Mouse (Mus musculus) heart, embryonic 15.5 days (tissue): ENCODE measurements around the gene Nos1ap. TPM values are rescaled to one million over a fixed set of nuclear protein-coding genes. Genes with fewer than 3 reads are reported as not detected.

Experiments
- ATAC-seq: fragments of 200-750 bp; cut with Nextera tagmentation; replicated peaks from 2 replicates; pipeline ENCODE4 v1.8.0; 2017; ENCODE audit warnings: low read depth, moderate TSS enrichment; ENCODE audit not compliant: insufficient number of reproducible peaks, insufficient read depth, low FRiP score
- H3K27ac ChIP-seq: fragments of 300-500 bp; sonication (generic); 2 replicates; pipeline ENCODE4 v1.5.1; 2015; ENCODE audit warnings: mild to moderate bottlenecking, inconsistent platforms
- H3K27me3 ChIP-seq: fragments of 300-500 bp; sonication (generic); 2 replicates; pipeline ENCODE4 v1.6.1; 2015; ENCODE audit warnings: inconsistent platforms
- H3K36me3 ChIP-seq: fragments of 300-500 bp; sonication (generic); 2 replicates; pipeline ENCODE4 v1.6.1; 2015; ENCODE audit warnings: mild to moderate bottlenecking, inconsistent platforms
- H3K4me1 ChIP-seq: fragments of 300-500 bp; sonication (generic); replicated peaks from 2 replicates; pipeline ENCODE4 v1.6.1; 2015; ENCODE audit warnings: inconsistent platforms
- H3K4me2 ChIP-seq: fragments of 300-500 bp; sonication (generic); 2 replicates; pipeline ENCODE4 v1.6.1; 2015; ENCODE audit warnings: inconsistent platforms, mild to moderate bottlenecking, moderate library complexity
- H3K4me3 ChIP-seq: fragments of 300-500 bp; sonication (generic); 2 replicates; pipeline ENCODE4 v1.5.1; 2015; ENCODE audit warnings: mild to moderate bottlenecking, inconsistent platforms
- H3K9ac ChIP-seq: fragments of 300-500 bp; sonication (generic); 2 replicates; pipeline ENCODE4 v1.6.1; 2015; ENCODE audit warnings: mild to moderate bottlenecking, inconsistent platforms
- H3K9me3 ChIP-seq: fragments of 300-500 bp; sonication (generic); replicated peaks from 2 replicates; pipeline ENCODE4 v1.6.1; 2016; ENCODE audit warnings: inconsistent platforms
- WGBS: fragments of 180-500 bp; shearing (Covaris S2); methylation state at CpG from one replicate; pipeline ENCODE4 v1.1.7; 2015; ENCODE audit warnings: mixed read lengths; 5-methylcytosine and 5-hydroxymethylcytosine counted together
- polyA plus RNA-seq: library from polyadenylated mRNA; unstranded; fragments of >200 nt; fragmentation: Nextera tagmentation; extraction: Ambion mirVana; gene quantifications from 2 replicates; pipeline ENCODE4 v1.2.1, GENCODE M21; 2015

Nos1ap gene
- polyA plus RNA-seq, result 13.7 and 16.4 TPM in 2 replicates

DNA sequence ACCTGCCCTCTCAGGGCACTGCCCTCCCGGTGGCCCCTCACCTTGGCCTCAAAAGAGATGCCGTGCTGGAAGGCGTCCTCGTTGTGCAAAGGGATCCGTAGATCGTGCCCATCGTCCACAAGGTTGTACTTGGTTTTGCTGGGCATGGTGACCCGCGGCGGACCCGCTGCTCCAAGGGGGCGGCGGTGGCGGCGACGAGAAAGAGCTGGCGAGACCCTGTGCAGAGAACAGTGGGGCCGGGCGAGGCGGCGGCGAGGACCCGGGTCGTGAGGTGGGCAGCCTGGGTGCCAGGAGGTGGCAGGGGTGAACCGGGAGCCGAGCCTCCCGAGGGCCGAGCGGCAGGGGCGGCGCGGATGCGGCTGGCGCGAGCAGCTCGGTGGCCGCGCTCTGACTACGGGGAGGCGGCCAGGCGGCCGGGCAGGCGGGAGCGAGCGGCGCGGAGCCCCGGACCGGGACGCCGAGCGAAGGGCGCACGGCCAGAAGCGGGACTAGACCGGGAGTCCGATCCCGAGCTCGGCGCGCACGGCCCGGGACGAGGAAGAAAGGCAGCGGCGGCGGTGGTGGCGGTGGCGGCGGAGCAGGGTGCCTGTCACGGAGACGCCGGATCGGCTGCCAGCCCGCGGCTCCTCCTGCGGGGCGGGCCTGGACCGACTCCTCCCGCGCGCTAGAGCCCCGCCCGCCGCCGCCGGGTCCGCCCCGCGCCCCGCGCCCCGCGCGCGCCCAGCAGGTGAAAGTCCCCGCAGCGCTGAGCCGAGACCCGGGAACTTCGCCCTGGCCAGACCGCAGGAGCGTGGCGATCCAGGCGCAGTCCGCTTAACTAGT lies at the start of gene Nos1ap:
Nos1ap (minus strand) TSS at position 643 of the 822 bp plus-strand sequence.
- peak within 1 kb of the TSS; percentile 83 for H3K27ac ChIP-seq
- ATAC-seq, result peak; percentile 89

DNA sequence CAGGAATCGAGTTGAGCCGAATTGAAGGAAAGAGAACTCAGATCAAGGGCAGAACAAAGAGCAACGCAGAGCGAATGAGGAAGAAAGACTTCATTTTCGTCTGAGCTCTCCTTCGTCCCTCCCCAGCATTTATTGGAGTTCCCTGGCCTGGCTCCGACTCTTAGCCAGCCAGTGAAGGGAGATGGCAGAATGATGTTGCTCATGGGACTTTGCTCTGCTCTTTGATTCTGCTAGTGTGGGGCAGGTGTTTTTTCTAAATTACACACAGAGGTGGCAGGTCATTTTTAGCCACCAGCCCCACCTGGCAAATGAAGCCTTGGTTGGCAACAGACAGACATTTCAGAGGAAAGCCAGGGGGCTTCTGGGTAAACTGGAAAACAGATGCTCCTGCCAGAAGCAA lies 49.3 kb upstream of the Nos1ap start:
- no peak overlapping the region for H3K4me3 ChIP-seq
- peaks cover 5% of the 10 kb centered on the region; the same call in 1 of the 2 replicates for H3K4me1 ChIP-seq
- H3K9me3 ChIP-seq, result no peaks in the 10 kb centered on the region
- no peak overlapping the region for H3K4me2 ChIP-seq
- no peaks in the 10 kb centered on the region for H3K27me3 ChIP-seq
- no peak overlapping the region for H3K27ac ChIP-seq
- no peak for ATAC-seq
- H3K36me3 ChIP-seq, result no peaks in the 10 kb centered on the region
- WGBS, result 80% methylated on average over 7 of the region's 7 CpGs
- H3K9ac ChIP-seq, result no peak overlapping the region

More for the DNA sequence above, at the start of gene Nos1ap:
- H3K36me3 ChIP-seq, result no peaks in the 10 kb centered on the region
- peak within 1 kb of the TSS; percentile 88 for H3K4me3 ChIP-seq
- peak within 1 kb of the TSS; percentile 92 for H3K9ac ChIP-seq
- WGBS, result under 1% methylated on average over 83 of the region's 106 CpGs
- no peaks in the 10 kb centered on the region for H3K27me3 ChIP-seq
- peak within 1 kb of the TSS; percentile 94 for H3K4me2 ChIP-seq
- H3K9me3 ChIP-seq, result no peaks in the 10 kb centered on the region
- peaks cover 13% of the 10 kb centered on the region for H3K4me1 ChIP-seq

DNA sequence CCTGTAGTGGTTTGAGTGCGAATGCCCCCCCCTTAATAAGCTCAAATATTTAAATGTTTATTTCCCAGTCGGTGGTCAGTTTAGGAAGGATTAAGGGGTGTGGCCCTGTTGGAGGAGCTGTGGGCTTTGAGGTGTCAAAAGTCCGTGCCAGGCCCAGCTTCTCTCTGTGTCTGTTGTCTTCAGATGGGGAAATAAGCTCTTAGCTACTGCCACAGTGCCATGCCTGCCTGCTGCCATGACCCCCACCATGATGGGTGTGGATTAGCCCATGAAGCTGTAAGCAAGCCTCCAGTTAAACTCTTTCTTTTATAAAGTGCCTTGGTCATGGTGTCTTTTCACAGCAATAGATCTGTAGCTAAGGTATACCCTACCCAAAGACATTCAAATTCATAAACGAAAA lies 43.2 kb upstream of the Nos1ap start:
- H3K9me3 ChIP-seq, result no peaks in the 10 kb centered on the region
- no peak for ATAC-seq

GRCm38 (mm10) chr1:170632385-170632784 lies 42.7 kb upstream of the Nos1ap start:
- Histone ChIP-seq H3K4me1 (no peaks in the 10 kb centered on the region), H3K9ac (no peak overlapping the region), H3K4me3 (no peak overlapping the region), H3K27me3 (no peaks in the 10 kb centered on the region), H3K27ac (no peak overlapping the region), H3K4me2 (no peak overlapping the region), H3K9me3 (no peaks in the 10 kb centered on the region), H3K36me3 (no peaks in the 10 kb centered on the region)
- WGBS, result 12% methylated on average over 3 of the region's 3 CpGs
- ATAC-seq, result 0 out of 2 replicates have a peak, but pooled peaks have one; percentile 27

More for the DNA sequence above, 43.2 kb upstream of the Nos1ap start:
- H3K4me2 ChIP-seq, result no peak overlapping the region
- 67% methylated on average over 4 of the region's 4 CpGs for WGBS
- no peaks in the 10 kb centered on the region for H3K36me3 ChIP-seq
- no peak overlapping the region for H3K9ac ChIP-seq
- H3K27ac ChIP-seq, result no peak overlapping the region
- H3K27me3 ChIP-seq, result no peaks in the 10 kb centered on the region
- no peak overlapping the region for H3K4me3 ChIP-seq
- H3K4me1 ChIP-seq, result no peaks in the 10 kb centered on the region

DNA sequence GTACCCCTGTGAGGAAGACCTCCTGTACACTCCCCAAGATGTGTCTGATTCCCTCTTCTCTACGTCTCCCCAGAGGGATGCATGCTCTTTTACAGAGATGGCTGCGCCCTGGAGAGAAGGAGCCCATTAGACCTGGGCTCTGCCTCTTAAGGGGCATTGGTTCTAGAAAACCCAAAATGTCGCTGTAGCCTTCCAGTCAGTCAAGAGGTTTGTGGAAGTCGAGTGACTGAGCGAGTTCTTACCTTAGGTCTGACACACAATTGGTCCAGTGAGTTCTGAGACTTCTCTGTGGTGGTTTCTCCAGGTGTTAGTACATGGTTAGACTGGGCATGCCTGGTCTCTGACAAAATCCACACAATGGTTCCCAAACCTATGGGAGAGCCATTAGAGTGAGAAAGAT lies 41.9 kb upstream of the Nos1ap start:
- no peak for ATAC-seq
- 91% methylated on average over 5 of the region's 5 CpGs for WGBS
- Histone ChIP-seq H3K4me1 (no peaks in the 10 kb centered on the region), H3K9ac (no peak overlapping the region), H3K4me3 (no peak overlapping the region), H3K4me2 (no peak overlapping the region), H3K9me3 (no peaks in the 10 kb centered on the region), H3K27ac (no peak overlapping the region), H3K27me3 (no peaks in the 10 kb centered on the region), H3K36me3 (no peaks in the 10 kb centered on the region)

DNA sequence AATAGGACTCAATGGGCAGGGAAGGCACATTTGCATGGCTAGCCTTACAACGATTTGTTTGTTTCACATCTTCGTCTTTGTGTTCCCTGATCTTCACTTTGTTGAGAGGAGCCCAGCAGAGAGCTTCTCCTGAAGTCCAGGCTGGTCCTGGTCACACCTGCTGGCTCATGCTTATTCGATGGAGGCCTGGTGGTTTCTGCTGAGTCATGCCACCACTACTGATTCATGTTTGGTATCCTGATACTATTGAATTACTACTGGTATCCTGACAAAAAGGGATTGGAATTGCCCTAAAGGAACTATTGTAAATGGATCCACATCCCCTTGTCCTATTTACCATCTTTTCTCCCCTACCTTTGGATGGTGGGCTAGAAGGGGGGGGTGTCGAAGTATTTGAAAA lies 40.8 kb upstream of the Nos1ap start:
- H3K4me2 ChIP-seq, result no peak overlapping the region
- no peak overlapping the region for H3K4me3 ChIP-seq
- no peaks in the 10 kb centered on the region for H3K9me3 ChIP-seq
- H3K9ac ChIP-seq, result no peak overlapping the region
- no peaks in the 10 kb centered on the region for H3K27me3 ChIP-seq
- ATAC-seq, result no peak
- no peaks in the 10 kb centered on the region for H3K4me1 ChIP-seq
- 83% methylated on average over 4 of the region's 4 CpGs for WGBS
- no peak overlapping the region for H3K27ac ChIP-seq
- no peaks in the 10 kb centered on the region for H3K36me3 ChIP-seq

DNA sequence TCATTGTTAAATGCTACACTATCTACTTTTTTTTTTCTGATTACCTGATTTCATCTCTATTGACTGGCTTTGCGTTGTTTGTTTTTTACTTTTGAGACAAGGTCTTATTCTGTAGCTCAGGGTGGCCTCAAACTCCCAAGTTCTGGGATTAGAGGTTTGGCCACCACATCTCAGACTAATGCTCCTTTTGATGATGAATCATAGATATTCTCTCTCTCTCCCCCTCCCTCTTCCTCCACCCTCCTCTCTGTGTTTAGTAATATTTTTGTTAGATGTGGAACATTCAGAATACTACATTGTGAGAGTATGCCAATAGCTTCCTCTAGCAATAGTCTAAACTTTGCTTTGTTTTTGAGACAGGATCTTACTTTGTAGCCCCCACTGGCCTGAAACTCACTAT lies 33.8 kb upstream of the Nos1ap start:
- H3K9ac ChIP-seq, result no peak overlapping the region
- no peaks in the 10 kb centered on the region; the same call in 1 of the 2 replicates for H3K9me3 ChIP-seq
- 92% methylated on average over 1 of the region's 1 CpGs for WGBS
- H3K27ac ChIP-seq, result peak overlapping the region; percentile 89
- H3K36me3 ChIP-seq, result no peaks in the 10 kb centered on the region
- no peak overlapping the region for H3K4me2 ChIP-seq
- H3K27me3 ChIP-seq, result no peaks in the 10 kb centered on the region
- ATAC-seq, result no peak
- peaks cover 9% of the 10 kb centered on the region; the same call in 1 of the 2 replicates for H3K4me1 ChIP-seq
- no peak overlapping the region for H3K4me3 ChIP-seq

DNA sequence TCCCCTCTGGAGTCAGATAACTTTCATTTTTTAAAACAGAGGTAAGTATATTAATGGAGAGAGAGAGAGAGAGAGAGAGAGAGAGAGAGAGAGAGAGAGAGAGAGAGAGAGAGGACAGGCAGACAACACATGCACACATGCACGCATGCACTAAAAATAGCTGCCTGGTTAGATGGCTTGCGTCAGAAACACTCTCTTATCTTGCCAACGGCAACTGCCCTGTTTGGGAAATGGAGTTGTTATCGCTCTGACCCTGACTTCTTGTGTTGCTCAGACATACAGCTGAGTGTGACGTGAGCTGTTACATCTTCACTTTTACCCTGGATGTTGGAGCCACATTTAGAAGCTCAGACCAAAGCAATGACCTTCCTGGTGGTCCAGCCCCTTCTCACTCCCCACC lies 33.3 kb upstream of the Nos1ap start:
- H3K4me2 ChIP-seq, result no peak overlapping the region
- no peaks in the 10 kb centered on the region for H3K27me3 ChIP-seq
- peaks cover 9% of the 10 kb centered on the region; the same call in 1 of the 2 replicates for H3K4me1 ChIP-seq
- peak overlapping the region; percentile 89 for H3K27ac ChIP-seq
- 3% methylated on average over 5 of the region's 5 CpGs for WGBS
- H3K4me3 ChIP-seq, result no peak overlapping the region
- H3K9me3 ChIP-seq, result no peaks in the 10 kb centered on the region; the same call in 1 of the 2 replicates
- no peaks in the 10 kb centered on the region for H3K36me3 ChIP-seq
- H3K9ac ChIP-seq, result no peak overlapping the region
- ATAC-seq, result peak; percentile 95

GRCm38 (mm10) chr1:170619686-170620374 lies 30.2 kb upstream of the Nos1ap start:
- WGBS, result 67% methylated on average over 2 of the region's 2 CpGs

DNA sequence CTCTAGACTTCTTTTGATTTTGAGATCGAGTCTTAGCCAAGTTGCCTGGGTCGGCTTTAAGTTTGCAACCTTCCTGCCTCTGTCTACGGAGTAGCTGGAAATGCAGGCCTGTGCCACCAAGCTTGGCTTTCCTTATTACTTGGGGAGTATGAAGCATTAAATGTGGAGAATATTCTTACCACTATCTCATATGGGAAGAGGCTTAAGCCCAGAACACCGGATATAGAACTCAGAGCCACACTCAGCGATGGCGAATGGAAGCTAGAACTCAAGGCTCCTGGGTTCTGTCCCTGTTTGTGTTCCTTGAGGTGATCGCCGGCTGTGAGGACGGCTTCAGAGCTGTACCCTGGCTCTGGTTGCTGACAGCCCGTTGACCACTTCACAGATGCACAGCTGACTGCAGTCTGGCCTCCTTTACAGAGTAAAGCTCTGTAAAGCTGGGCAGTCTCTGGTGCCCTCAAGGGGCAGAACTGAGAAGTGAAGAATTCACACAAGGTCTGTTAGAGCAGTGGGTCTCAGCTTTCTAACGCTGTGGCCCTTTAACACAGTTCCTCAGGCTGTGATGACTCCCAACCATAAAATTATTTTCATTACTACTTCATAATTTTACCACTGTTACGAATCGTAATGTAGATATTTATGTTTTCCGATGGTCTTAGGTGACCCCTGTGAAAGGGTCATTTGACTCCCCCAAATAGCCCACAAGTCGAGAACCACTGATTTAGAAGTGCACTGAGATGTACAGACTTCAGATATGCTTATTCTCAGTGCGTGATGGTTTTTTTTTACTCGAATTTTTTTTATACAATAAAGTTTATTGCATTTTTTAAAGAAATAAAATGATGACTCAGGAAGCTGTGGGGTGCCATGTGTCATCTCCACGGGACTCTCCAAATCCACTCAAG lies 23.6 kb upstream of the Nos1ap start:
- H3K27me3 ChIP-seq, result no peaks in the 10 kb centered on the region
- no peak overlapping the region for H3K9ac ChIP-seq
- no peak overlapping the region for H3K4me3 ChIP-seq
- H3K4me1 ChIP-seq, result peaks cover 9% of the 10 kb centered on the region; the same call in 1 of the 2 replicates
- H3K36me3 ChIP-seq, result no peaks in the 10 kb centered on the region
- H3K27ac ChIP-seq, result no peak overlapping the region
- H3K4me2 ChIP-seq, result 0 out of 2 replicates have a peak overlapping the region, but pooled peaks have one; percentile 15
- WGBS, result 52% methylated on average over 18 of the region's 18 CpGs
- peak; percentile 65; the same call in 1 of the 2 replicates for ATAC-seq
- H3K9me3 ChIP-seq, result no peaks in the 10 kb centered on the region

More at GRCm38 (mm10) chr1:170619686-170620374, 30.2 kb upstream of the Nos1ap start:
- Histone ChIP-seq H3K27ac (no peak overlapping the region), H3K9ac (no peak overlapping the region), H3K4me1 (peaks cover 9% of the 10 kb centered on the region; the same call in 1 of the 2 replicates), H3K27me3 (no peaks in the 10 kb centered on the region), H3K9me3 (no peaks in the 10 kb centered on the region; the same call in 1 of the 2 replicates), H3K4me2 (no peak overlapping the region), H3K36me3 (no peaks in the 10 kb centered on the region), H3K4me3 (no peak overlapping the region)
- no peak for ATAC-seq
